Mouse (Mus musculus) liver, adult 2 months (tissue): ENCODE data around the gene Nell2. TPM values are rescaled to one million over a fixed set of nuclear protein-coding genes. Genes with fewer than 3 reads are reported as not detected.
"Not testable (repeated sequence)": the region's sequence is repeated elsewhere in the genome, so short reads cannot be mapped to it uniquely, and the experiment has no call there.

Source experiments
- DNase-seq: peaks from one replicate; pipeline ENCODE4 v3.0.0-alpha.2; 2011; ENCODE audit warnings: low read depth, low spot score; ENCODE audit errors: extremely low read depth
- H3K27ac ChIP-seq: fragments of 200-500 bp; replicated peaks from 2 replicates; pipeline ENCODE4 v1.5.1; 2012; ENCODE audit warnings: low read depth, mild to moderate bottlenecking, control low read depth, inconsistent platforms, low read length; ENCODE audit not compliant: insufficient read depth
- H3K27me3 ChIP-seq: fragments of 200-500 bp; 2 replicates; pipeline ENCODE4 v1.6.1; 2012; ENCODE audit warnings: mild to moderate bottlenecking, moderate library complexity, low read length, inconsistent platforms; ENCODE audit not compliant: control insufficient read depth, insufficient read depth
- H3K36me3 ChIP-seq: fragments of 200-500 bp; 2 replicates; pipeline ENCODE4 v1.6.1; 2012; ENCODE audit warnings: low read length, inconsistent platforms; ENCODE audit not compliant: control insufficient read depth, insufficient read depth
- H3K4me1 ChIP-seq: fragments of 200-500 bp; 2 replicates; pipeline ENCODE4 v1.6.1; 2011; ENCODE audit warnings: low read length; ENCODE audit not compliant: control insufficient read depth, insufficient read depth
- H3K4me3 ChIP-seq: fragments of 200-500 bp; 2 replicates; pipeline ENCODE4 v1.5.1; 2011; ENCODE audit warnings: low read depth, mild to moderate bottlenecking, control low read depth, low read length, moderate library complexity; ENCODE audit not compliant: insufficient read depth
- H3K79me2 ChIP-seq: fragments of 200-500 bp; 2 replicates; pipeline ENCODE4 v1.6.1; 2012; ENCODE audit warnings: inconsistent platforms, mild to moderate bottlenecking, low read length, moderate library complexity; ENCODE audit not compliant: control insufficient read depth, insufficient read depth
- H3K9ac ChIP-seq: fragments of 200-500 bp; 2 replicates; pipeline ENCODE4 v1.6.1; 2012; ENCODE audit warnings: low read depth, mild to moderate bottlenecking, control low read depth, inconsistent platforms, low read length
- CTCF ChIP-seq: fragments of 200-500 bp; IDR thresholded peaks from 2 replicates; pipeline ENCODE4 v1.5.1; 2011; ENCODE audit warnings: low read depth, low read length, control low read depth
- POLR2A ChIP-seq: fragments of 200-500 bp; IDR thresholded peaks from 2 replicates; pipeline ENCODE4 v1.6.1; 2011; ENCODE audit warnings: low read length, control low read depth; ENCODE audit not compliant: insufficient read depth; ENCODE audit errors: extremely low read depth
- WGBS: fragments of 180-500 bp; shearing (Covaris S2); methylation state at CpG from one replicate; pipeline ENCODE4 v1.1.7; 2018; 5-methylcytosine and 5-hydroxymethylcytosine counted together
- polyA plus RNA-seq: library from polyadenylated mRNA; depleted of rRNA; stranded (reverse); fragments of >200 nt; gene quantifications from 2 replicates; pipeline ENCODE4 v1.2.3, GENCODE M21; 2012
- total RNA-seq: library from RNA; depleted of rRNA; stranded (reverse); fragments of >200 nt; gene quantifications from 2 replicates; pipeline ENCODE4 v1.2.3, GENCODE M21; 2014

The Nell2 gene
- total and polyA plus RNA-seq, 2 experiments, result not detected

DNA sequence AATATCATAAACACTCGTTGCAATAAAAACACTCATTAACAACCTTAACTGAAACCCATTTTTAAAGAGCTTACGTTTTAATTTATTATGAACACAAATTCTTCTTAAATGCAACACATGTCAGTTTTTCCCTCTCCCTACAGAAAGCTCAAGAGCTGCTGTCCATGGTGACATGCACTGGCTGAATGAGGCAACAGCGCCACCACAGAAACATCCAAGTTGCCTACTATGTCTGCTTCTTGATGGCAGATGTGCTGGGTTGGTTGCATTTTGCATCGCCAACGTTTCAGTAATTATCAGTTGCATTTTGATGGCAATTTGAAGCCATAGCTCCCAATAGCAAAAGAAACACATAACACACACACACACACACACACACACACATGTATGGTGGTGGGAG is 2.4 kb downstream of the Nell2 start:
- Histone ChIP-seq H3K9ac (no peak overlapping the region), H3K79me2 (no peaks in the 10 kb centered on the region), H3K4me3 (no peak overlapping the region), H3K4me1 (no peaks in the 10 kb centered on the region), H3K27me3 (peaks cover 15% of the 10 kb centered on the region), H3K36me3 (no peaks in the 10 kb centered on the region), H3K27ac (no peak overlapping the region)
- WGBS, result 11% methylated on average over 5 of the region's 5 CpGs
- no peak for DNase-seq
- TF ChIP-seq CTCF (no peak), POLR2A (no peak)

DNA sequence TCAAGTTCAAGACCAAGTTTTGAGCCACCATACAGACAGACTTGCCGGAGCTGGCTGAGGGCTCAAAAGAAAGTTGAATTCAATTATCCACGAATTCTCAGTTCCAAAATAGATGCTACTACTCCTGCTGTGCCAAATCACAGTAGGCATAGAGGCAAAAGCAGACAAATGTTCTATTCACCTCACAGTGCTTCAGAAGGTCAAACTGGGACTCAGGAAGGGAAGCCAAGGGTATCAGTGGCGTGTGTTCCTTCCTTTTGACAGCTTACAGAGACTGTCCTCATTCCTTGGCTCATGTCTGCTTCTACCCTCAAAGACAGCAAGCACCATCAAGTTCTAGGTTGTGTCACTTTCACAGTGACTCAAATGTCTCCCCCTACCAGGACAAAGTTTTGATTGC is 10.2 kb downstream of the Nell2 start:
- no peaks in the 10 kb centered on the region for H3K4me1 ChIP-seq
- no peak overlapping the region for H3K27ac ChIP-seq
- H3K4me3 ChIP-seq, result no peak overlapping the region
- no peaks in the 10 kb centered on the region for H3K79me2 ChIP-seq
- H3K36me3 ChIP-seq, result no peaks in the 10 kb centered on the region
- no peak for TF ChIP-seq POLR2A
- no peak for TF ChIP-seq CTCF
- H3K9ac ChIP-seq, result no peak overlapping the region
- WGBS, result 57% methylated on average over 3 of the region's 3 CpGs
- H3K27me3 ChIP-seq, result no peaks in the 10 kb centered on the region
- DNase-seq, result no peak

DNA sequence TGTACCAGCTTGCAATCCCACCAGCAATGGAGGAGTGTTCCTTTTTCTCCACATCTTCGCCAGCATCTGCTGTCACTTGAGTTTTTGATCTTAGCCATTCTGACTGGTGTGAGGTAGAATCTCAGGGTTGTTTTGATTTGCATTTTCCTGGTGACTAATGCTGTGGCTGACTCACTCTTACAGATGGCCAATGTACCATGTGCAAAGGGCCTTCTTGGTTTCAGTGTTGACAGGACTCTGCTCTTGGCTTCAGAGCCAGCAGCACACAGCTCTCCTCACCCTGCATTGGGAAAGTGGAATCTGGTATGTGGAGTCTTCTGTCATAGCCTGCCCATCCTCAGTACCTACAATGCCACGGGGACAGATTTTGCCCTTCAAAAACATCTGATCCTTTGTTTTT is 15.1 kb downstream of the Nell2 start:
- not testable (repeated sequence) for H3K27me3 ChIP-seq, H3K79me2 ChIP-seq, H3K4me3 ChIP-seq, H3K36me3 ChIP-seq, H3K4me1 ChIP-seq, DNase-seq, H3K27ac ChIP-seq, H3K9ac ChIP-seq
- 66% methylated on average over 2 of the region's 2 CpGs for WGBS

DNA sequence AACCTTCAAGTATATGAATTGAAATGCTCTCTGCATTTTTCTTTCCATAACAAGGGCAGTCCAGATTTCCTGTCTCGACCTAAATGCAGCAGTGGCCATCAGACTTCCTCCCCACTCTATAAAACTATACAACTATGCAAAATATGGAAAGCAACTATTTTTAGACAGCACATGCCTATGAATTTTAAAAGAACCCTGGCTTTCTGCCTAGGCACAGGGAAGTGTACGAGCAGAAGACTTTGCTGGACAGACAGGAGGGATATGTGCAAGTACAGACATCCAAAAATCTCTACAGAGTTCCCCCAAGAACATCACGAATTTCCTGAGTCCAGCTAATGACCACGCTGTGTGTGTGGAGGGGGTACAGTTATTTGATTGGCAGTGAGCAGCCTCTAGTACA is 32.7 kb downstream of the Nell2 start:
- TF ChIP-seq CTCF (no peak), POLR2A (no peak)
- no peaks in the 10 kb centered on the region for H3K27me3 ChIP-seq
- H3K4me3 ChIP-seq, result no peak overlapping the region
- no peaks in the 10 kb centered on the region for H3K4me1 ChIP-seq
- DNase-seq, result no peak
- H3K79me2 ChIP-seq, result no peaks in the 10 kb centered on the region
- H3K36me3 ChIP-seq, result no peaks in the 10 kb centered on the region
- no peak overlapping the region for H3K27ac ChIP-seq
- H3K9ac ChIP-seq, result no peak overlapping the region
- WGBS, result 68% methylated on average over 4 of the region's 4 CpGs

DNA sequence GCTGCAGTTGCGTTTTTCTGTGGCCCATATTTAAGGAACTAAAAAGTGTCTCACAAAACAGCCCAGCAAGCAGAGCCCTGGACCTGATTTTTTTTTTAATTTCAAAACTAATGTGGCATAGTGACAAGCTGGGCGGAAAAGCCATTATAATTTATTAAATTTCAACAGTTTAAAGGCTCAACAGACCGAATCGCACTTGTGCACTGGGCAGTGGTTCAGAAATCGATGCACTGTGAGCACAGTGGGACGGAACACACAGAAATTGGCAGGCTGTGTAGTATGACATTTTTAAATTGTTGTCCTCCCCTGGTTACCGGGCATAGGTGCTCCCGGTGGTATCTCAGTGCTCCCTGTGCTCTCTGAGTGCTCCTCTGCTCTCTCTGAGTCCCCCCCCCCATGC is 33.2 kb downstream of the Nell2 start:
- TF ChIP-seq POLR2A (no peak), CTCF (no peak)
- DNase-seq, result no peak
- Histone ChIP-seq H3K27ac (no peak overlapping the region), H3K79me2 (no peaks in the 10 kb centered on the region), H3K9ac (no peak overlapping the region), H3K4me3 (no peak overlapping the region), H3K27me3 (no peaks in the 10 kb centered on the region), H3K36me3 (no peaks in the 10 kb centered on the region), H3K4me1 (no peaks in the 10 kb centered on the region)
- 85% methylated on average over 8 of the region's 8 CpGs for WGBS

DNA sequence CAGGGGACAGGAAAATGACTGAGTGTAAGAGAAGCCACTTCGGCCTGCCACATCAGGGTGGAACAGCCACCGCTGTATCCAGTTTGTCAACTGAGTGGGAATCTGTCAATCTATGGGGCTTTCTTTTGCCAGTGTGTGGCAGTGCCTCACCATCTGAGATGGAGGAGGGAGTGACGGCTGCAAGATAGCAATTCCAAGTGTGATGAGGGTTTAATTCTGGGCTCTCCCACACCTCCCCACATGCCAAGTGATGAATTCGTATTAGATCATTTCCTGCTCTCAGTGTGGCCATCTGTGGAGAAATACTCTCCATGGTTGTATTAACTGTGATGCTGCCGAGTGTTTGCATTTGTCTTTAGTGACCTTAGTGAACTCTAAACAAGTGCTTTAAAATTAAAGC is 36.2 kb downstream of the Nell2 start:
- Histone ChIP-seq H3K79me2 (no peaks in the 10 kb centered on the region), H3K4me1 (no peaks in the 10 kb centered on the region), H3K27ac (no peak overlapping the region), H3K9ac (no peak overlapping the region), H3K4me3 (no peak overlapping the region), H3K36me3 (no peaks in the 10 kb centered on the region), H3K27me3 (no peaks in the 10 kb centered on the region)
- no peak for TF ChIP-seq POLR2A
- no peak for TF ChIP-seq CTCF
- no peak for DNase-seq
- 66% methylated on average over 5 of the region's 5 CpGs for WGBS
